Mouse (Mus musculus): Measurements from ENCODE around the gene Scube1. TPM values are rescaled to one million over a fixed set of nuclear protein-coding genes. Genes with fewer than 3 reads are reported as not detected.

Scube1 gene
- polyA plus RNA-seq, 1 experiment: not detected

GRCm38 (mm10) chr15:83749436-83749835 lies 24.6 kb upstream of the Scube1 start:
- Histone ChIP-seq H3K36me3 (ENCODE audit: control insufficient read depth) (no peaks in the 10 kb centered on the region), H3K9me3 (ENCODE audit: control insufficient read depth, low read length) (peaks cover 1% of the 10 kb centered on the region), H3K4me3 (replicated peaks) (no peak overlapping the region), H3K4me1 (ENCODE audit: control insufficient read depth) (no peaks in the 10 kb centered on the region), H3K27me3 (ENCODE audit: control insufficient read depth) (no peaks in the 10 kb centered on the region)
- TF ChIP-seq TAL1 (IDR thresholded peaks at IDR 0.05; ENCODE audit: low read length): no peak

DNA sequence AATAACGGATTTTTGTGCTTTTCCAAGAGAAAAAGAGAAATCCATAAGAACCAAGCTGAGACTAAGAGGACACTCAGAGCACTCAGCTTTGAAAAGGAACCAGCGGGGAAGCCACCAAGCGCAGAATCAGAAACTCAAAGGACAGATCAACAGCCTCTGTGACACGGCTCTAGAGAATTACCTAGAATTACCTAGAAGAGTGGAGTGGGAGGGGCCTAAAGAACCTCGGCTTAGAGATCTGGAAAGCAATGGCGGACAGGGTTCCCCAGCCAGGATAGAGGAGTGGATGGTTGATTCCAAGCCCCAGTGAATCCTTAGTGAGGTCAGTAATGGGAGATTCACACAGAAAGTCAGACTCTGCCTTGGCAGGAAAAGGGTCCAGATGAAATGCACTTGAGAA lies 24.2 kb upstream of the Scube1 start:
- TF ChIP-seq GATA1 (IDR thresholded peaks at IDR 0.05; ENCODE audit: low read length) (no peak), TAL1 (IDR thresholded peaks at IDR 0.05; ENCODE audit: low read length) (no peak)
- no peaks in the 10 kb centered on the region for H3K4me1 ChIP-seq (ENCODE audit: control insufficient read depth)
- H3K9me3 ChIP-seq (ENCODE audit: control insufficient read depth, low read length): no peaks in the 10 kb centered on the region; the same call in 1 of the 2 replicates
- H3K36me3 ChIP-seq (ENCODE audit: control insufficient read depth): no peaks in the 10 kb centered on the region
- H3K27me3 ChIP-seq (ENCODE audit: control insufficient read depth): no peaks in the 10 kb centered on the region
- H3K4me3 ChIP-seq (replicated peaks): no peak overlapping the region

DNA sequence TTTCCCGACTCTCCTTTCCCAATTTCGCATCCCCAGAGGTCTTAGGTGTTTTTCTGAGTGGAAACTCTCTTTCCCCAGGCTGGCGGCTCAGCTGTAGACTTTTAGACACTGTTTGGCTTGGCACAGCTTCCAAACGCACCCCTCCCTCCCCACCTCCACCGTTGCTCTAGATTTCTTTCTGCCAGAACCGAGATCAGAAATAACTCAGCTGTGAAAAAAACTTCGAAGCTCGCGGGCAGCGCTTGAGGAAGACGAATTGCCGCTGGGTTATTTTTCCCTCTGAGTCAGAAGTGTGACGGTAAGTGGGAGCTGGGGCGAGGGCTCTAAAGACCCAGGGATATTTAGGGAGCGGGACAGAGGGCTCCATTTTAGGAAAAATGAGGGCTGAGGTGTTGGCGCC lies 21.5 kb upstream of the Scube1 start:
- Histone ChIP-seq H3K4me1 (ENCODE audit: control insufficient read depth) (no peaks in the 10 kb centered on the region), H3K27me3 (ENCODE audit: control insufficient read depth) (no peaks in the 10 kb centered on the region), H3K36me3 (ENCODE audit: control insufficient read depth) (no peaks in the 10 kb centered on the region), H3K4me3 (replicated peaks) (no peak overlapping the region), H3K9me3 (ENCODE audit: control insufficient read depth, low read length) (no peaks in the 10 kb centered on the region; the same call in 1 of the 2 replicates)
- TF ChIP-seq GATA1 (IDR thresholded peaks at IDR 0.05; ENCODE audit: low read length) (no peak), TAL1 (IDR thresholded peaks at IDR 0.05; ENCODE audit: low read length) (no peak)

- Histone ChIP-seq H3K36me3 (ENCODE audit: control insufficient read depth) (no peaks in the 10 kb centered on the region), H3K4me3 (replicated peaks) (no peak overlapping the region), H3K4me1 (ENCODE audit: control insufficient read depth) (no peaks in the 10 kb centered on the region), H3K9me3 (ENCODE audit: control insufficient read depth, low read length) (peaks cover 7% of the 10 kb centered on the region), H3K27me3 (ENCODE audit: control insufficient read depth) (no peaks in the 10 kb centered on the region; the same call in 1 of the 2 replicates)
- no peak for TF ChIP-seq TAL1 (IDR thresholded peaks at IDR 0.05; ENCODE audit: low read length)
- TF ChIP-seq GATA1 (IDR thresholded peaks at IDR 0.05; ENCODE audit: low read length): no peak
Observed at GRCm38 (mm10) chr15:83742018-83742417, 17.2 kb upstream of the Scube1 start.

DNA sequence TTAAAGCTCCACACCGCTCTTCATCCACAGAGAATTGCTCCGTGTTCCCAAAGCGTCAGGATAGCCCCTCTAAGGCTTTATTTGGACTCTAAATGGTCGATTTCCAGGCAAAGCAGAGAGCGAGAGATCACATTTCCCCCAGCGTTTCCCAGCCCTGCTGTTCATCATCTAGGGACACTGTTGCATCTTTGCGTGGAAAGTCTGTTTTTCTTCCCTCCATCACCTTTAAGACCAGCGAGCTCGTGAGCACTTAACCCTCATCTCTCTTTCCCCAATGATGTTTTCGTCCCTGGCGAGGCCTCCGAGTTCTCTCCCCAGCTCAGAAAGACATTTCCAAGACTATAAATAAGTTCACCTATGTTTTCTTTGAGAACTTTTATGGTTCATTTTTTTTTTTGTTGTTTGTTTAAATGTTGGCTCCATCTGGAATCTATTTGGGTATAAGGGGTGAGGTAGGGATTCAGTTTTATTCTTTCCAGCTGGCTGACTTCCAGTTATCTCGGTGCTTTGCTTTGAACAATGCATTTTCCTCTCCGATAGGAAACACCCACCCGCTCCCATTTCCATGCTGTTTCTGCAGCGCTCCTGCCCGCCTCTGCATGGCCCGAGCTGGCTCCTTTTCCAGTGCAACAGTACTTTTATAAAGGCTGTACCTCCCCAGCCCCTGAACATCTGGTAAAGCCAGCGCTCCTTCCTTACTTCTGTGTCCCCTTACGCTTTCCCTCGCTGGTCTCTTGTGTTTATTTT lies 16.0 kb upstream of the Scube1 start:
- Histone ChIP-seq H3K27me3 (ENCODE audit: control insufficient read depth) (no peaks in the 10 kb centered on the region; the same call in 1 of the 2 replicates), H3K4me1 (ENCODE audit: control insufficient read depth) (no peaks in the 10 kb centered on the region), H3K36me3 (ENCODE audit: control insufficient read depth) (no peaks in the 10 kb centered on the region), H3K4me3 (replicated peaks) (no peak overlapping the region), H3K9me3 (ENCODE audit: control insufficient read depth, low read length) (peaks cover 7% of the 10 kb centered on the region)
- TF ChIP-seq GATA1 (IDR thresholded peaks at IDR 0.05; ENCODE audit: low read length): no peak
- no peak for TF ChIP-seq TAL1 (IDR thresholded peaks at IDR 0.05; ENCODE audit: low read length)

- H3K27me3 ChIP-seq (ENCODE audit: control insufficient read depth): peaks cover 41% of the 10 kb centered on the region
Observed at GRCm38 (mm10) chr15:83727626-83728025, 2.8 kb upstream of the Scube1 start.

DNA sequence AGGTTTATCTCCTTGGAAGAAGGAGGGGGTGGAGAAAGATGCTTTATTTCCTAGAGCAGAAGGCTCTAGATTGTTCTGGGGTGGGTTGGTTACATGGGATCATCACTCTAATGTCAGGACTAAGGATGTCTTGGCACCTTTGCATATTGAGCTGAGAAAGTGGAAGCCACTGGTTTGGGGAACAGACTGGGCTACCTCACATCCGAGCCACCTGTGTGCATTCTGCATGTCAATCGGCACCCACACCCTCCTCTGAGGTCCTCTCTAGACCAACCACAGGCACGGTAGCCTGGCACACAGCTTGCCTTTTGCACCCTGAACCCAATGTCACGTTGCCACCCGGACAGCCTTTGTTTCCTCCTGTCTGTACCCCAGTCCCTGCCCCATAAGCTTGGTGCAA lies 1.9 kb upstream of the Scube1 start:
- no peak overlapping the region for H3K4me3 ChIP-seq (replicated peaks)
- peaks cover 3% of the 10 kb centered on the region for H3K4me1 ChIP-seq (ENCODE audit: control insufficient read depth)
- H3K36me3 ChIP-seq (ENCODE audit: control insufficient read depth): no peaks in the 10 kb centered on the region
- H3K27me3 ChIP-seq (ENCODE audit: control insufficient read depth): peaks cover 49% of the 10 kb centered on the region
- no peak for TF ChIP-seq GATA1 (IDR thresholded peaks at IDR 0.05; ENCODE audit: low read length)
- TF ChIP-seq TAL1 (IDR thresholded peaks at IDR 0.05; ENCODE audit: low read length): no peak
- no peaks in the 10 kb centered on the region for H3K9me3 ChIP-seq (ENCODE audit: control insufficient read depth, low read length)

More at GRCm38 (mm10) chr15:83727626-83728025, 2.8 kb upstream of the Scube1 start:
- H3K9me3 ChIP-seq (ENCODE audit: control insufficient read depth, low read length): no peaks in the 10 kb centered on the region
- H3K4me1 ChIP-seq (ENCODE audit: control insufficient read depth): peaks cover 3% of the 10 kb centered on the region
- TF ChIP-seq GATA1 (IDR thresholded peaks at IDR 0.05; ENCODE audit: low read length) (no peak), TAL1 (IDR thresholded peaks at IDR 0.05; ENCODE audit: low read length) (no peak)
- no peak overlapping the region for H3K4me3 ChIP-seq (replicated peaks)
- H3K36me3 ChIP-seq (ENCODE audit: control insufficient read depth): no peaks in the 10 kb centered on the region

GRCm38 (mm10) chr15:83725556-83726200 lies 857 bp upstream of the Scube1 start:
- TF ChIP-seq GATA1 (IDR thresholded peaks at IDR 0.05; ENCODE audit: low read length): no peak
- no peak for TF ChIP-seq TAL1 (IDR thresholded peaks at IDR 0.05; ENCODE audit: low read length)

DNA sequence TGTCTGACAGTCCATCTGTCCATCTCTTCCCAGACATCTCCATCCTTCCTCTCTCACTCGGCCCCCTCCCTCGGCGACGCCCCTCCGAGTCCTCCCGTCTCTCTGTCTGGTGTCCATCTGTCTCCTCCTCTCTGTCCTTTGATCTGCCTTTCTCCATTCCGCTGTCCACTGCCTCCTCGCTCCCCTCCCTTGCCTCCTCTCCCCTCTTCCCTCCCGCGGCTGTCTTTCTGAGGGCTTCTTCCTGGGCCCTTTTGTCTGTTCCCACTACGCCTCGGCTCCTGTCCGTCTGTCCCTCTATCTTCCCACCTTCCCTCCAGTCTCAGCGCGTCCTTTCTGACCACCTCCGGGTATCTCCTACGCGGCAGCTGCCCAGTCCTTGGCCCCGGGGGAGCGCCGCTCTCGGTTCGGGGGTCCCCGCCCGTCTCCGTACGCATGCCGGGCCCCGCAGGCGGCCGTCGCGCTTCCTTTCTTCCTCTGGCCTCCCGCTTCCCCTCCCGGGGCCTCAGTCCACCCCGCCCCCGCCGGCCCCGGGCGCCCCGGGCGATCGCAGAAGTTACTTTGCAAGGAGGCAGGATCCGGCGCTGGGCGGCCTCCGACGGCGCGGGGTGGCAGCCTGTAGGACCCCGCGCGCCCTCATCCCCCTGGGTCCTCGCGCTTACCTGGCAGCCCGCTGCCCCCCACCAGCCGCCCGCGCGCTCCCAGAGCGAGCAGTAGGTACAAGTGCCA lies 498 bp downstream of the Scube1 start:
- H3K4me1 ChIP-seq (ENCODE audit: control insufficient read depth): peaks cover 3% of the 10 kb centered on the region
- H3K4me3 ChIP-seq (replicated peaks): peak overlapping the region; percentile 20
- no peaks in the 10 kb centered on the region for H3K36me3 ChIP-seq (ENCODE audit: control insufficient read depth)
- H3K9me3 ChIP-seq (ENCODE audit: control insufficient read depth, low read length): no peaks in the 10 kb centered on the region
- TF ChIP-seq GATA1 (IDR thresholded peaks at IDR 0.05; ENCODE audit: low read length): no peak
- TF ChIP-seq TAL1 (IDR thresholded peaks at IDR 0.05; ENCODE audit: low read length): no peak
- H3K27me3 ChIP-seq (ENCODE audit: control insufficient read depth): peaks cover 55% of the 10 kb centered on the region

More at GRCm38 (mm10) chr15:83725556-83726200, 857 bp upstream of the Scube1 start:
- Histone ChIP-seq H3K4me3 (replicated peaks) (no peak overlapping the region), H3K36me3 (ENCODE audit: control insufficient read depth) (no peaks in the 10 kb centered on the region), H3K27me3 (ENCODE audit: control insufficient read depth) (peaks cover 55% of the 10 kb centered on the region), H3K4me1 (ENCODE audit: control insufficient read depth) (peaks cover 3% of the 10 kb centered on the region), H3K9me3 (ENCODE audit: control insufficient read depth, low read length) (no peaks in the 10 kb centered on the region)

All from erythroblast, embryonic 14.5 days (primary cell).